Mouse (Mus musculus): ENCODE results near the gene Olfr31. TPM values are rescaled to one million over a fixed set of nuclear protein-coding genes. Genes with fewer than 3 reads are reported as not detected.

Gene Olfr31
- 0.05 TPM in 1 of 2 replicates, not detected in the other for polyA plus RNA-seq (2014; fragmentation: Nextera tagmentation; extraction: Ambion mirVana)

DNA sequence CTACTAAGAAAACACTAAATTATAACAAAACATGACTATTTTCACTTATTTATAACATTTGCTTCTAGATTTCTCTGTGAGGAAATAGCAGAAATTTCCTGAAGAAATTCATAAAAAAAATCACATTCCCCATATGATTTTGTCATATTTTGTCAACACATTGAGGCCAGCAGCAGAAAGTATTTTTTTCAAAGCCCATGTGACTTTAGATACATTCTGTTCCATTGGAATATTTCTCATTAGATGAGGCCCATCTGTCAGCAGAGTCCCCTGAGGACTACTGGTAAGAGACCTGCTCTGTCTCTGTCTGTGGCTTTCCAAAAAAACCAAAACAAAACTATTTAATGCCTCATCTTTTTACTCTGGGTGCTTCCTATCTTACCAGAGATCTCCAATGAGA is at the start of gene Olfr31:
Gene Olfr31, plus strand, starts transcription at position 301 of the 400 bp plus-strand sequence.
- no peak for ATAC-seq (ENCODE audit: low FRiP score, low TSS enrichment)
- H3K36me3 ChIP-seq (ENCODE audit: control insufficient read depth, insufficient read depth, low read length): no peaks in the 10 kb centered on the region

DNA sequence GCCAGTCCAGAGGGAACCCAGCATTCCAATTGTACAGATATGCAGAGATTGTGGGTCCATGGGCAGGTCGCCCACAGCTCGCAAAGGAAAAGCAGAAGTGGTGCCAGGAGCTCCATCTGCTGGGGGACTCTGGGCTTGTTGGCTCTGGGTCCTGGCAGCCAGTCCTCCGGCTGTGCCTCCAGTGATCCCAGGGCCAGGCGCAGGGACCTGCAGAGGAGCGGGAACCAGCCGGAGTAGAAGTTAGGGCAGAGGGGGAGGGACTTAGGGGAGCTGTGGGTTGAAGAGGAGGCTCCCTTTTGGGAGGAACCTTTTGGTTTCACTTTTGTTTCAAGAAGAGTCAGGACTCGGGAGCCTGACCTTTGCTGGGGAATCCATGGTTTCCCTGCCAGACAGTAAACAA is 28.2 kb upstream of the Olfr31 start:
- no peak overlapping the region for H3K4me3 ChIP-seq (replicated peaks; ENCODE audit: low read depth, low read length)
- H3K9ac ChIP-seq (replicated peaks; ENCODE audit: low read length): no peak overlapping the region
- ATAC-seq (ENCODE audit: low FRiP score, low TSS enrichment): no peak
- no peaks in the 10 kb centered on the region; the same call in 1 of the 2 replicates for H3K9me3 ChIP-seq (ENCODE audit: control insufficient read depth, low read length)
- DNase-seq: no peak
- no peaks in the 10 kb centered on the region for H3K36me3 ChIP-seq (ENCODE audit: control insufficient read depth, insufficient read depth, low read length)
- 67% methylated on average over 7 of the region's 7 CpGs for WGBS
- no peaks in the 10 kb centered on the region for H3K27me3 ChIP-seq (ENCODE audit: control insufficient read depth, insufficient read depth, low read length)
- no peak overlapping the region for H3K4me2 ChIP-seq (ENCODE audit: low read length)
- no peaks in the 10 kb centered on the region for H3K4me1 ChIP-seq (ENCODE audit: control insufficient read depth, insufficient read depth, low read length)
- H3K27ac ChIP-seq (replicated peaks; ENCODE audit: low read depth, low read length): no peak overlapping the region

More for the DNA sequence above, at the start of gene Olfr31:
- no peak within 1 kb of the TSS for H3K4me3 ChIP-seq (replicated peaks; ENCODE audit: low read depth, low read length)
- DNase-seq: no peak
- H3K4me1 ChIP-seq (ENCODE audit: control insufficient read depth, insufficient read depth, low read length): no peaks in the 10 kb centered on the region
- no peaks in the 10 kb centered on the region for H3K27me3 ChIP-seq (ENCODE audit: control insufficient read depth, insufficient read depth, low read length)
- H3K4me2 ChIP-seq (ENCODE audit: low read length): no peak within 1 kb of the TSS
- H3K9ac ChIP-seq (replicated peaks; ENCODE audit: low read length): no peak within 1 kb of the TSS
- no peaks in the 10 kb centered on the region for H3K9me3 ChIP-seq (ENCODE audit: control insufficient read depth, low read length)
- no peak within 1 kb of the TSS for H3K27ac ChIP-seq (replicated peaks; ENCODE audit: low read depth, low read length)

GRCm38 (mm10) chr14:14308938-14309337 is 13.7 kb upstream of the Olfr31 start:
- DNase-seq (no peak), ATAC-seq (ENCODE audit: low FRiP score, low TSS enrichment) (no peak)
- no peaks in the 10 kb centered on the region for H3K9me3 ChIP-seq (ENCODE audit: control insufficient read depth, low read length)
- no peaks in the 10 kb centered on the region for H3K36me3 ChIP-seq (ENCODE audit: control insufficient read depth, insufficient read depth, low read length)
- no peak overlapping the region for H3K27ac ChIP-seq (replicated peaks; ENCODE audit: low read depth, low read length)
- no peak overlapping the region for H3K9ac ChIP-seq (replicated peaks; ENCODE audit: low read length)
- WGBS: 58% methylated on average over 16 of the region's 16 CpGs
- no peak overlapping the region for H3K4me2 ChIP-seq (ENCODE audit: low read length)
- no peak overlapping the region for H3K4me3 ChIP-seq (replicated peaks; ENCODE audit: low read depth, low read length)
- no peaks in the 10 kb centered on the region for H3K4me1 ChIP-seq (ENCODE audit: control insufficient read depth, insufficient read depth, low read length)
- H3K27me3 ChIP-seq (ENCODE audit: control insufficient read depth, insufficient read depth, low read length): no peaks in the 10 kb centered on the region

DNA sequence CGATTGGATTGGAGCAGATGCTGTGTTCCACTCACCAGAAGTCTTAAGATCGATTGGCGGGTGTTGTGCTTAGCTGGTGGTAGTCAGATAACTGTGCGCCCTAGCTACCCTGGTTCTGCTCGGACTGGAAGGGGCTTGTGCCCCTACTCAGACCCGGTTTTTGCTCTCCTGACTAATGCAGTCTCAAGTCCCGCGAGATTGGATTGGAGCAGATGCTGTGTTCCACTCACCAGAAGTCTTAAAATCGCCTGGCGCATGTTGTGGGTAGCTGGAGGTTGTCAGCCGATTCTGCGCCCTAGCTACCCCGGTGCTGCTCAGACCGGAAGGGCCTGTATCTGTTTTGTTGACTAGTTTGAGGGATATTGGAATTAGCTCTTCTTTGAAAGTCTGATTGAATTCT is 13.2 kb upstream of the Olfr31 start:
- H3K4me2 ChIP-seq (ENCODE audit: low read length): no peak overlapping the region
- no peak overlapping the region for H3K4me3 ChIP-seq (replicated peaks; ENCODE audit: low read depth, low read length)
- no peak for DNase-seq

GRCm38 (mm10) chr14:14345113-14345871 is 22.7 kb downstream of the Olfr31 start:
- WGBS: 6% methylated on average over 40 of the region's 40 CpGs
- DNase-seq (peak; percentile 94), ATAC-seq (ENCODE audit: low FRiP score, low TSS enrichment) (peak; percentile 81)
- Histone ChIP-seq H3K9ac (replicated peaks; ENCODE audit: low read length) (peak overlapping the region; percentile 73), H3K36me3 (ENCODE audit: control insufficient read depth, insufficient read depth, low read length) (no peaks in the 10 kb centered on the region), H3K4me2 (ENCODE audit: low read length) (peak overlapping the region; percentile 79), H3K27ac (replicated peaks; ENCODE audit: low read depth, low read length) (peak overlapping the region; percentile 79), H3K4me1 (ENCODE audit: control insufficient read depth, insufficient read depth, low read length) (no peaks in the 10 kb centered on the region), H3K4me3 (replicated peaks; ENCODE audit: low read depth, low read length) (peak overlapping the region; percentile 61), H3K27me3 (ENCODE audit: control insufficient read depth, insufficient read depth, low read length) (no peaks in the 10 kb centered on the region), H3K9me3 (ENCODE audit: control insufficient read depth, low read length) (peaks cover 24% of the 10 kb centered on the region)

More for the DNA sequence above, 13.2 kb upstream of the Olfr31 start:
- H3K4me1 ChIP-seq (ENCODE audit: control insufficient read depth, insufficient read depth, low read length): no peaks in the 10 kb centered on the region
- H3K36me3 ChIP-seq (ENCODE audit: control insufficient read depth, insufficient read depth, low read length): no peaks in the 10 kb centered on the region
- no peaks in the 10 kb centered on the region for H3K9me3 ChIP-seq (ENCODE audit: control insufficient read depth, low read length)
- H3K27me3 ChIP-seq (ENCODE audit: control insufficient read depth, insufficient read depth, low read length): no peaks in the 10 kb centered on the region
- WGBS: 63% methylated on average over 14 of the region's 14 CpGs
- no peak for ATAC-seq (ENCODE audit: low FRiP score, low TSS enrichment)
- H3K27ac ChIP-seq (replicated peaks; ENCODE audit: low read depth, low read length): no peak overlapping the region
- H3K9ac ChIP-seq (replicated peaks; ENCODE audit: low read length): no peak overlapping the region

- peak within 1 kb of the TSS; percentile 73 for H3K9ac ChIP-seq (replicated peaks; ENCODE audit: low read length)
- H3K9me3 ChIP-seq (ENCODE audit: control insufficient read depth, low read length): peaks cover 26% of the 10 kb centered on the region
- H3K4me3 ChIP-seq (replicated peaks; ENCODE audit: low read depth, low read length): peak within 1 kb of the TSS; percentile 61
- peak; percentile 36 for ATAC-seq (ENCODE audit: low FRiP score, low TSS enrichment)
- WGBS: 2% methylated on average over 69 of the region's 69 CpGs
- no peaks in the 10 kb centered on the region for H3K27me3 ChIP-seq (ENCODE audit: control insufficient read depth, insufficient read depth, low read length)
- H3K27ac ChIP-seq (replicated peaks; ENCODE audit: low read depth, low read length): peak within 1 kb of the TSS; percentile 79
- H3K4me1 ChIP-seq (ENCODE audit: control insufficient read depth, insufficient read depth, low read length): no peaks in the 10 kb centered on the region
- peak; percentile 89 for DNase-seq
- H3K36me3 ChIP-seq (ENCODE audit: control insufficient read depth, insufficient read depth, low read length): no peaks in the 10 kb centered on the region
- H3K4me2 ChIP-seq (ENCODE audit: low read length): peak within 1 kb of the TSS; percentile 79
These were observed 23.6 kb downstream of the Olfr31 start, which contains the start of gene Il3ra for GRCm38 (mm10) chr14:14345948-14346812. Il3ra (plus strand) TSS chr14:14346275.

DNA sequence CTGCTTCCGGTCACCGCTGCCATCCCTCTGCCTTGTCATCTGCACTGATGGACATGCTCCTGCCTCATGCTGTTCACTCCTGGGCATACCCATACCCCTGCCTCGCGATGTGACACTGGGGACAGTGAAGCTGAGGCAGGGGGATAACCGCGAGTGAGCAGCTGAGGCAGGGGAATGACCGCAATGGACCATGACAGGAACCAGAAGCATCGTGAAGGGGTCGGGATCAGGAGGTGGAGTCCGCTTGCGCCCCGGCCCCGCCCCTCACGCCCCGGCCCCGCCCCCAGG is 24.1 kb downstream of the Olfr31 start:
- WGBS: 24% methylated on average over 15 of the region's 16 CpGs
- DNase-seq: no peak
- H3K9me3 ChIP-seq (ENCODE audit: control insufficient read depth, low read length): peaks cover 32% of the 10 kb centered on the region
- H3K9ac ChIP-seq (replicated peaks; ENCODE audit: low read length): peak overlapping the region; percentile 73
- H3K27ac ChIP-seq (replicated peaks; ENCODE audit: low read depth, low read length): no peak overlapping the region
- H3K4me2 ChIP-seq (ENCODE audit: low read length): peak overlapping the region; percentile 79
- H3K4me1 ChIP-seq (ENCODE audit: control insufficient read depth, insufficient read depth, low read length): no peaks in the 10 kb centered on the region
- peak overlapping the region; percentile 61 for H3K4me3 ChIP-seq (replicated peaks; ENCODE audit: low read depth, low read length)
- H3K36me3 ChIP-seq (ENCODE audit: control insufficient read depth, insufficient read depth, low read length): no peaks in the 10 kb centered on the region
- no peaks in the 10 kb centered on the region for H3K27me3 ChIP-seq (ENCODE audit: control insufficient read depth, insufficient read depth, low read length)
- peak; percentile 7; the same call in 1 of the 2 replicates for ATAC-seq (ENCODE audit: low FRiP score, low TSS enrichment)

DNA sequence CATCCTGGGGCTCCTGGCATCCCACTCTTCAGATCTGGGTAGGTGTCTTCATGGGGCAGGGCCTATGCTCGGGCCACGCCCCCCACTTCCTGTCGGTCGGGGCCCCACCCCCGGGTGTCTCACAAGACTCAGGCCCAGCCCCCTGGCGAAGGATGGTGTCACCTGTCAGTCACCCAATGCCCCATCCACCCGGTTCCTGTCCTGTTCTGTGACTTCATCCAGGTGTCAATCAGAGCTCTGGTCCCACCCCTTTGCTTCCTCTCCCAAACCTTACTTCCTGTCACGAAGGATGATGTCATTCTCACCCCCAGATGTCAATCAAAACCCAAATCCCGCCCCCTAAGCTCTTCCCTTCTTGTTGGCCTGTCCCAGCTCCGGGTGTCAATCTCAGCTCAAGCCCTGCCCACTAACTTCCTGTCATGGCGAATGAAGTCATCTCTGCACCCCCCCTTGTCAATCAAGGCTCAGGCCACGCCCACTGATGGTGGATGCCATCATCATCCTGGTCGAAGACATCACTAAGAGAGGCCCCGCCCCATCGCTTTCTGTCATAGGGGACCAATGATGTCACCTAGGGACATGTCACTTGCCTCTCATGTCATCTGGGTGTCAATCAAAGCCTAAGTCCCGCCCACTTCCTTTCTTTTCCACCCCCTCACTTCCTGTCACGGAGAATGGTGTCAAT is 24.7 kb downstream of the Olfr31 start:
- WGBS: 86% methylated on average over 17 of the region's 17 CpGs
- Histone ChIP-seq H3K9me3 (ENCODE audit: control insufficient read depth, low read length) (peaks cover 34% of the 10 kb centered on the region), H3K4me2 (ENCODE audit: low read length) (peak overlapping the region; percentile 79), H3K27me3 (ENCODE audit: control insufficient read depth, insufficient read depth, low read length) (no peaks in the 10 kb centered on the region), H3K9ac (replicated peaks; ENCODE audit: low read length) (no peak overlapping the region), H3K4me3 (replicated peaks; ENCODE audit: low read depth, low read length) (peak overlapping the region; percentile 61; the same call in 1 of the 2 replicates), H3K4me1 (ENCODE audit: control insufficient read depth, insufficient read depth, low read length) (no peaks in the 10 kb centered on the region), H3K36me3 (ENCODE audit: control insufficient read depth, insufficient read depth, low read length) (no peaks in the 10 kb centered on the region), H3K27ac (replicated peaks; ENCODE audit: low read depth, low read length) (no peak overlapping the region)
- ATAC-seq (ENCODE audit: low FRiP score, low TSS enrichment) (0 out of 2 replicates have a peak, but pooled peaks have one; percentile 0), DNase-seq (peak; percentile 32)

Data from midbrain, embryonic 14.5 days (tissue).